Mouse (Mus musculus) forebrain, embryonic 11.5 days (tissue): ENCODE measurements around the gene Thap8. TPM values are rescaled to one million over a fixed set of nuclear protein-coding genes. Genes with fewer than 3 reads are reported as not detected.
A peak's percentile ranks its signal among the peaks of the same experiment; 100 is the strongest.

ENCODE experiments used
- ATAC-seq: fragments of 200-750 bp; cut with Nextera tagmentation; replicated peaks from 2 replicates; pipeline ENCODE4 v1.8.0; 2017; ENCODE audit warnings: moderate TSS enrichment; ENCODE audit not compliant: low FRiP score
- DNase-seq: peaks from one replicate; pipeline ENCODE4 v3.0.0-alpha.2; 2017; ENCODE audit warnings: low spot score
- H3K27ac ChIP-seq: fragments of 300-500 bp; sonication (generic); 2 replicates; pipeline ENCODE4 v1.5.1; 2014; ENCODE audit warnings: low read depth, low read length
- H3K27me3 ChIP-seq: fragments of 300-500 bp; sonication (generic); 2 replicates; pipeline ENCODE4 v1.6.1; 2014; ENCODE audit warnings: mild to moderate bottlenecking, low read length, mixed read lengths; ENCODE audit not compliant: control insufficient read depth, insufficient read depth
- H3K36me3 ChIP-seq: fragments of 300-500 bp; sonication (generic); 2 replicates; pipeline ENCODE4 v1.6.1; 2014; ENCODE audit warnings: mild to moderate bottlenecking, low read length, moderate library complexity, mixed read lengths; ENCODE audit not compliant: control insufficient read depth, insufficient read depth
- H3K4me1 ChIP-seq: fragments of 300-500 bp; sonication (generic); replicated peaks from 2 replicates; pipeline ENCODE4 v1.6.1; 2014; ENCODE audit warnings: low read length, mixed read lengths; ENCODE audit not compliant: control insufficient read depth, insufficient read depth
- H3K4me2 ChIP-seq: fragments of 300-500 bp; sonication (generic); 2 replicates; pipeline ENCODE4 v1.6.1; 2014; ENCODE audit warnings: low read depth, mild to moderate bottlenecking, low read length, moderate library complexity, mixed read lengths; ENCODE audit not compliant: severe bottlenecking
- H3K4me3 ChIP-seq: fragments of 300-500 bp; sonication (generic); 2 replicates; pipeline ENCODE4 v1.5.1; 2014; ENCODE audit warnings: low read depth, low read length
- H3K9ac ChIP-seq: fragments of 300-500 bp; sonication (generic); 2 replicates; pipeline ENCODE4 v1.6.1; 2014; ENCODE audit warnings: low read length
- H3K9me3 ChIP-seq: fragments of 300-500 bp; sonication (generic); 2 replicates; pipeline ENCODE4 v1.6.1; 2016; ENCODE audit warnings: low read length, mixed read lengths; ENCODE audit not compliant: control insufficient read depth
- WGBS: fragments of 180-500 bp; shearing (Covaris S2); extraction: QIAGEN DNeasy Blood & Tissue Kit; methylation state at CpG from one replicate; pipeline ENCODE4 v1.1.7; 2014; 5-methylcytosine and 5-hydroxymethylcytosine counted together
- polyA plus RNA-seq: library from polyadenylated mRNA; unstranded; fragments of >200 nt; fragmentation: Nextera tagmentation; extraction: Ambion mirVana; gene quantifications from 2 replicates; pipeline ENCODE4 v1.2.1, GENCODE M21; 2014

Thap8 gene
- polyA plus RNA-seq, 1 experiment from 2014 or later, result 0.13 TPM

DNA sequence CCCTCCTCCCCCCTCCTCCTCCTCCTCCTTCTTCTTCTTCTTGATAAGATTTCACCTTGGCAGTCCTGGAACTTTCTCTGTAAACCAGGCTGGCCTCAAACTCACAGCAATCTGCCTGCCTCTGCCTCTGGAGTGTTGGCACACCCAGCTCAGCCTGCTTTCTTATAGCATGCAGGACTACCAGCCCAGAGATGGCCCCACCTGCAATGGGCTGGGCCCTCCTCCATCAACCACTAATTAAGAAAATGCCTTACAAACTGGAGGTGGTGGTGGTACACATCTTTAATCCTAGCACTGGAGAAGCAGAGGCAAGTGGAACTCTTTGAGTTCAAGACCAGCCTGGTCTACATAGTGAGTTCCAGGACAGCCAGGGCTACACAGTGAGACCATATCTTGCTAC, 46.5 kb downstream of the Thap8 start:
- no peak for DNase-seq
- H3K36me3 ChIP-seq, result no peaks in the 10 kb centered on the region
- H3K9me3 ChIP-seq, result no peaks in the 10 kb centered on the region; the same call in 1 of the 2 replicates
- H3K4me3 ChIP-seq, result no peak overlapping the region
- H3K4me2 ChIP-seq, result no peak overlapping the region
- peaks cover 4% of the 10 kb centered on the region; the same call in 1 of the 2 replicates for H3K4me1 ChIP-seq
- H3K27ac ChIP-seq, result no peak overlapping the region
- H3K9ac ChIP-seq, result no peak overlapping the region
- ATAC-seq, result no peak
- no peaks in the 10 kb centered on the region for H3K27me3 ChIP-seq

GRCm38 (mm10) chr7:30327140-30327539, 47.2 kb downstream of the Thap8 start:
- Histone ChIP-seq H3K36me3 (no peaks in the 10 kb centered on the region), H3K27ac (no peak overlapping the region), H3K4me3 (no peak overlapping the region), H3K4me1 (peaks cover 4% of the 10 kb centered on the region; the same call in 1 of the 2 replicates), H3K4me2 (no peak overlapping the region), H3K9ac (no peak overlapping the region), H3K27me3 (no peaks in the 10 kb centered on the region), H3K9me3 (no peaks in the 10 kb centered on the region; the same call in 1 of the 2 replicates)
- 71% methylated on average over 15 of the region's 15 CpGs for WGBS
- no peak for DNase-seq
- ATAC-seq, result no peak

DNA sequence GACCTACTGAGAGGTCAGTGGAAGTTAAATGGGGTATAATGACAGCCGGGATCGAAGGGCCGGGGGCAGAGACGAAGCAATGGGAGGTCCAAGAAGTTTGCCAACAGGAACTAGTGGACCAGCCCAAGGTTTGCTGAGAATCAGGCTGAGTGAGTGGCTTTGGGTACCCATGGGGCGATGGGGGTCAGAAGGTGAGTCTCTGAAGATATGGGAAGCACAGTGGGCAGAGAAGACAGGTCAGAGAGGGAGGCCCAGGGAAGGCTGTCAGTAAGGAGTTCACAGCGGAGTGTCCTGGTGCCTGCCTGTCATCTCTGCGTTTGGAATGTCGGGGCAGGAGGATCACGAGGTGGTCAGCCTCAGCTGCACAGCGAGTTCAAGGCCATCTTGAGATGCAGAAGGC, 48.5 kb downstream of the Thap8 start:
- WGBS, result 52% methylated on average over 10 of the region's 10 CpGs
- Histone ChIP-seq H3K9me3 (no peaks in the 10 kb centered on the region; the same call in 1 of the 2 replicates), H3K27ac (no peak overlapping the region), H3K27me3 (no peaks in the 10 kb centered on the region), H3K4me1 (no peaks in the 10 kb centered on the region), H3K9ac (no peak overlapping the region), H3K4me2 (no peak overlapping the region), H3K4me3 (no peak overlapping the region), H3K36me3 (no peaks in the 10 kb centered on the region)
- DNase-seq, result no peak
- no peak for ATAC-seq

GRCm38 (mm10) chr7:30331887-30332286, 52.0 kb downstream of the Thap8 start:
- Histone ChIP-seq H3K27ac (no peak overlapping the region), H3K27me3 (0 out of 2 replicates have a peak, but pooled peaks cover 5% of the 10 kb centered on the region), H3K36me3 (no peaks in the 10 kb centered on the region), H3K4me3 (no peak overlapping the region), H3K9ac (no peak overlapping the region), H3K4me1 (no peaks in the 10 kb centered on the region), H3K4me2 (peak overlapping the region; percentile 31; the same call in 1 of the 2 replicates), H3K9me3 (no peaks in the 10 kb centered on the region)
- ATAC-seq (peak; percentile 91), DNase-seq (peak; percentile 87)
- 5% methylated on average over 13 of the region's 13 CpGs for WGBS

DNA sequence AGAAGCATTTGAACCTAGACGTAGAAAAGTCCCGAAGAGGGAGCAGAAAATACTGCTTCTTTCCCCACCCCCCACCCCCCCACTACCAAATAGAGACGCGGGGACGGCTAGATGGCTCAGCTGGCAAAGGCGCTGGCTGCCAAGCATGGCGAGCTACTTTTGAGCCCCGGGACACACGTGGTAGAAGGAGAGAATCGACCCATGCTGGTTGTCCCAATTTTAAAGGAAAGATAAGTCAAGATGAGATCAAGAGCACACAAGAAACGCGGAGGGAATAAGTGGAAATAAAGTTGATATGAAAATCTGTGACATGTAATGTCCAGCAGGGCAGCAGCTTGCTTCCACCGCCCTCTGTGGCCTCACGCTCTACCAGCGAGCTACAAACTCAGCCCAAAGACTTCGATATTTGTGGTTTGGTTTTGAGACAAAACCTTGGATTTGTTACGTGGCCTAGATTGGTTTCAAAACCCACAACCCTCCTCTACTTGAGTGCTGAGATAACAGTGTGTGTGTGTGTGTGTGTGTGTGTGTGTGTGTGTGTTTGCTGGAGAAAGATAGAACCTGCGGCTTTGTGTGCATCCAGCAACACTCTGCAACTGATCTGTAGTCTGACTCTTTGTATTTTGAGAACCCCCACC, 52.8 kb downstream of the Thap8 start:
- Histone ChIP-seq H3K27ac (no peak overlapping the region), H3K4me1 (no peaks in the 10 kb centered on the region), H3K9me3 (no peaks in the 10 kb centered on the region), H3K27me3 (0 out of 2 replicates have a peak, but pooled peaks cover 5% of the 10 kb centered on the region), H3K4me3 (no peak overlapping the region), H3K4me2 (no peak overlapping the region), H3K36me3 (no peaks in the 10 kb centered on the region), H3K9ac (no peak overlapping the region)
- DNase-seq (no peak), ATAC-seq (no peak)
- WGBS, result 70% methylated on average over 18 of the region's 18 CpGs

- Histone ChIP-seq H3K36me3 (no peaks in the 10 kb centered on the region), H3K27me3 (0 out of 2 replicates have a peak, but pooled peaks cover 5% of the 10 kb centered on the region), H3K9ac (no peak overlapping the region), H3K9me3 (no peaks in the 10 kb centered on the region), H3K27ac (no peak overlapping the region), H3K4me2 (no peak overlapping the region), H3K4me1 (no peaks in the 10 kb centered on the region), H3K4me3 (no peak overlapping the region)
- ATAC-seq, result no peak
- 79% methylated on average over 4 of the region's 4 CpGs for WGBS
- DNase-seq, result no peak
These were observed 53.5 kb downstream of the Thap8 start for GRCm38 (mm10) chr7:30333436-30333835.

GRCm38 (mm10) chr7:30334563-30334962, 54.7 kb downstream of the Thap8 start:
- Histone ChIP-seq H3K9ac (no peak overlapping the region), H3K4me1 (no peaks in the 10 kb centered on the region), H3K27ac (no peak overlapping the region), H3K27me3 (0 out of 2 replicates have a peak, but pooled peaks cover 5% of the 10 kb centered on the region), H3K9me3 (no peaks in the 10 kb centered on the region), H3K4me2 (no peak overlapping the region), H3K36me3 (no peaks in the 10 kb centered on the region), H3K4me3 (no peak overlapping the region)
- DNase-seq (no peak), ATAC-seq (no peak)
- 68% methylated on average over 5 of the region's 5 CpGs for WGBS

DNA sequence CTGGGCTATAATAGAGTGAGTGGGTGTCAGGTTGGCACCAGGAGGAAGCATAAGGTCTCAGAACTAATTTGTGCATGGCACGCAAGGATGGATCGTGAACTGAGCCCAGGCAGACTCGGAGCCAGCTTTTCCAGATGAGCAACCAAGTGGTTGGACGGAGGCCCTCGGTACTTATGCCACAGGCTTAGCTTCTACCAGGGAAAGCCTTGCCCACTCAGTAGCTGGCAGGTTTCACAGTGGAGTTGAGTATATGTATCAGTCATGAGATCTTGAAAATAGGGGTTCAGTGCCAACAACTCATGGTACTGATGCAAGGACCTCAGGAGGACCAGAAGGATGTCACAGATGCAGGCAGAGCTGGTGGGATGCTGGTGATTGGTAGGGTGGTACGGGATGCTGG, 55.8 kb downstream of the Thap8 start:
- Histone ChIP-seq H3K36me3 (no peaks in the 10 kb centered on the region), H3K27ac (no peak overlapping the region), H3K4me3 (no peak overlapping the region), H3K9me3 (no peaks in the 10 kb centered on the region), H3K27me3 (0 out of 2 replicates have a peak, but pooled peaks cover 5% of the 10 kb centered on the region), H3K4me1 (no peaks in the 10 kb centered on the region), H3K9ac (no peak overlapping the region), H3K4me2 (no peak overlapping the region)
- DNase-seq, result no peak
- no peak for ATAC-seq
- WGBS, result 73% methylated on average over 6 of the region's 6 CpGs

- Histone ChIP-seq H3K4me3 (no peak overlapping the region), H3K4me1 (no peaks in the 10 kb centered on the region), H3K9me3 (no peaks in the 10 kb centered on the region), H3K4me2 (no peak overlapping the region), H3K27me3 (0 out of 2 replicates have a peak, but pooled peaks cover 5% of the 10 kb centered on the region), H3K27ac (no peak overlapping the region), H3K9ac (no peak overlapping the region), H3K36me3 (no peaks in the 10 kb centered on the region)
- DNase-seq (peak; percentile 91), ATAC-seq (no peak; the same call in 1 of the 2 replicates)
- 3% methylated on average over 9 of the region's 9 CpGs for WGBS
These were observed 56.5 kb downstream of the Thap8 start for GRCm38 (mm10) chr7:30336384-30336783.
